Mouse (Mus musculus): Measurements from ENCODE around the gene Tfe3. TPM values are rescaled to one million over a fixed set of nuclear protein-coding genes. Genes with fewer than 3 reads are reported as not detected.

The Tfe3 gene
- polyA plus RNA-seq, 1 experiment from 2014 or later = 16.5 TPM

DNA sequence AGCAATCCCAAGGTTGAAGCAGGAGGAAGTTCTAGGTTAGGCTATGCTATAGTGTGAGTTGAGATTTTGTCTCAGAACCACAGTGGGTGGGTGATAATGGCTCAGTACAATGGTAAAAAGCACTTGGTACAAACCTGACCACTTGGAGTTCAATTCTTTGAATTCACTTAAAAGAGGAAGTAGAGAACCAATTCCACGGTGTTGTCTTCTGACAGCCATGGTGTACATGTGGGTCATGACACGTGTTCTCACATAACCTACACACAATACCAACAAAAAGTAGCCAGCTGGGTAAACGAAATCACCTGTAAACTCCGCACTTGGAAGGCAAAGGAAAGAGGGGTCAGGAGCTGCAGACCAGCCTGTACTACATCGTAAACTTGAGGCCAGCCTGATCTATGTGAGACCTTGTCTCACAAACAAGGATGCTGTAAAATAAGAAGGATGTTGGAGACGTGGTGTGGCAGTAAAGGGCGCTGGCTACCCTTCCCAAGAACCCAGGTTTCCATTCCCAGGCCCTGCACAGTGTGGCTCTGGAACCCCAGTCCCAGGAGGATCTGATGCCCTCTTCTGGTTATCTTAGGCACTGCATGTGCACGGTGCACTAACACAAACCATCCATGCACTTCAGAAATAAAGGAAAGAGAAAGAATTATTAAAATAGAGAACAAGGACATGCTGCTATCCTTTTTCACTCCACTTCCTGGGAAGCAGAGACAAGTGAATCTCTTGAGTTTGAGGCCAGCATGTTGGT, 14.1 kb downstream of the Tfe3 start:
- no peaks in the 10 kb centered on the region for H3K4me1 ChIP-seq (ENCODE audit: control insufficient read depth, insufficient read depth, low read length)
- no peak overlapping the region for H3K27ac ChIP-seq (replicated peaks; ENCODE audit: low read depth, low read length)
- 48% methylated on average over 8 of the region's 8 CpGs for WGBS
- H3K4me3 ChIP-seq (ENCODE audit: low read depth, low read length) = no peak overlapping the region
- ATAC-seq (replicated peaks; ENCODE audit: insufficient number of reproducible peaks, low FRiP score, low TSS enrichment, low read depth) = peak; percentile 83; the same call in 1 of the 2 replicates
- no peak overlapping the region for H3K4me2 ChIP-seq (ENCODE audit: low read depth, low read length)
- H3K36me3 ChIP-seq (replicated peaks; ENCODE audit: control insufficient read depth, insufficient read depth, low read depth, low read length) = no peaks in the 10 kb centered on the region
- H3K9ac ChIP-seq (replicated peaks; ENCODE audit: low read length) = no peak overlapping the region
- DNase-seq (ENCODE audit: low spot score) = peak; percentile 63
- H3K27me3 ChIP-seq (ENCODE audit: control insufficient read depth, insufficient read depth, low read length) = no peaks in the 10 kb centered on the region
- no peaks in the 10 kb centered on the region for H3K9me3 ChIP-seq (replicated peaks; ENCODE audit: control insufficient read depth, low read length)

DNA sequence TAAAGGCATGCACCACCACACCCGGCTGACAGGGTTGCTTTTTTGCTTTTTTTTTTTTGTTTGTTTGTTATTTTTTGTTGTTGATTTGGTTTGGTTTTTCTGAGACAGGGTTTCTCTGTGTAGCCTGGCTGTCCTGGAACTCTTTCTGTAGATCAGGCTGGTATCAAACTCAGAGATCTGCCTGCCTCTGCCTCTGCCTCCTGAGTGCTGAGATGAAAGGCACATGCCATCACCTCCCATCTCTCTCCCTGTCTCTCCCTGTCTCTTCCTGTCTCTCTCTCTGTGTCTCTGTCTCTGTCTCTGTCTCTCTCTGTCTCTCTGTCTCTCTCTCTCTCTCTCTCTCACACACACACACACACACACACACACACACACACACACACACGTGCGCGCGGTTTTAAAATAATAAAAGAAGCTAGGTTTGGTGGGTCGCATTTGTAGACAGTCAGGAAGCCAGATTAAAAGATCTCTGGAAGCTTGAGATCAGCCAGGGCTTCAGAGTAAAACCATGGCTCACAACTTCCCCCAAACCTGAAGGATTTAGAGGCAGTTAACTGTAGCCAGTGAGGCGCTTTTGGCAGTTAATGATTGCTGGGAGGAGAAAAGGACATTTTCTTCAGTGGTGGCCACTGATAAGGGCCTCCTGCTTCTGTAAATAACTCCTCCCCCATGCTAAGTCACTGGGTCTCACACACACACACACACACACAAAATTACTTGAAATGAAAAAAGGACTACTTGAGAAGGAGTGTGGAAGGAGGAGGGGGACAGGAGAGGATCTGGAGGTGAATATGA, 16.3 kb downstream of the Tfe3 start:
- no peak for DNase-seq (ENCODE audit: low spot score)
- H3K27ac ChIP-seq (replicated peaks; ENCODE audit: low read depth, low read length) = no peak overlapping the region
- H3K4me1 ChIP-seq (ENCODE audit: control insufficient read depth, insufficient read depth, low read length) = no peaks in the 10 kb centered on the region
- WGBS = 75% methylated on average over 7 of the region's 7 CpGs
- H3K36me3 ChIP-seq (replicated peaks; ENCODE audit: control insufficient read depth, insufficient read depth, low read depth, low read length) = no peaks in the 10 kb centered on the region
- H3K9me3 ChIP-seq (replicated peaks; ENCODE audit: control insufficient read depth, low read length) = no peaks in the 10 kb centered on the region
- H3K27me3 ChIP-seq (ENCODE audit: control insufficient read depth, insufficient read depth, low read length) = no peaks in the 10 kb centered on the region
- no peak for ATAC-seq (replicated peaks; ENCODE audit: insufficient number of reproducible peaks, low FRiP score, low TSS enrichment, low read depth)
- no peak overlapping the region for H3K9ac ChIP-seq (replicated peaks; ENCODE audit: low read length)
- H3K4me3 ChIP-seq (ENCODE audit: low read depth, low read length) = no peak overlapping the region
- no peak overlapping the region for H3K4me2 ChIP-seq (ENCODE audit: low read depth, low read length)

DNA sequence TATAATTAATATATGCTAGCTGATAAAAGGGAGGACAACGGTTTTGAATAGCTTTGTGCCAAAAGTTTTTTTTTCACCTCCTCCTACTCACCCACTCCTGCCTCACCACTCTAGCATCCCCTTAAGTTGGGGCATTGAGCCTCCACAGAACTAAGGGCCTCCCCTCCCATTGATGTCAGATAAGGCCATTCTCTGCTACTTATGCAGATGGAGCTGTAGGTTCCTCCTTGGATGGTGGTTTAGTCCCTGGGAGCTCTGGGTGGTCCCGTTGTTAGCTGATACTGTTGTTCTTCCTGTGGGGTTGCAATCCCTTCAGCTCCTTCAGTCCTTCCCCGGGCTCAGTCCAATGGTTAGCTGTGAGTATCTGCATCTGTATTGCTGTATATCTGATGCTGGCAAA, 16.9 kb downstream of the Tfe3 start:
- 13% methylated on average over 3 of the region's 3 CpGs for WGBS
- Histone ChIP-seq H3K9ac (replicated peaks; ENCODE audit: low read length) (no peak overlapping the region), H3K36me3 (replicated peaks; ENCODE audit: control insufficient read depth, insufficient read depth, low read depth, low read length) (no peaks in the 10 kb centered on the region), H3K27ac (replicated peaks; ENCODE audit: low read depth, low read length) (no peak overlapping the region), H3K4me2 (ENCODE audit: low read depth, low read length) (no peak overlapping the region), H3K4me3 (ENCODE audit: low read depth, low read length) (no peak overlapping the region), H3K4me1 (ENCODE audit: control insufficient read depth, insufficient read depth, low read length) (no peaks in the 10 kb centered on the region), H3K9me3 (replicated peaks; ENCODE audit: control insufficient read depth, low read length) (no peaks in the 10 kb centered on the region), H3K27me3 (ENCODE audit: control insufficient read depth, insufficient read depth, low read length) (no peaks in the 10 kb centered on the region)
- no peak for ATAC-seq (replicated peaks; ENCODE audit: insufficient number of reproducible peaks, low FRiP score, low TSS enrichment, low read depth)
- no peak for DNase-seq (ENCODE audit: low spot score)

DNA sequence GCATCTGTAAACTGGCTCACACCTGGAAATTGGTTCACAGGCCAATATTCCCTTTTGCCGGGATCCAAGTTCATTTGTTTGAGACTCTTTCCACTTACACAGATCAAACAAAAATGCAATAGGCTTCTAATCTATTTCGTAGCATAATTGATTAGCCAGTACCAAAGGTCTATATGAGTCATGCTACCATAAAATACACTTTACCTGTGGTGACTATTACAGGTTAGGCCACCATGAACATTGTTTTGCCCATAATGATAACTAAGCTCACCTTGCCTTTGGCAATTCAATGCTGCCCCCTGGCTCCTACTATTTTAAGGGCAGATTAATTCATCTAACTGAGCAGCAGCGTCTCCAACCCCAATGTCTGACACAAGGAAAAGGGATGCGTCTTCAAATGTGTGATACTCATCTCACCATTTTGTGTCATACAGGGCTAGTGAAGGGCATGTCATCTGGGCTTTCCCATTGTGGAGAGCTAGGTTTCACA, 20.3 kb downstream of the Tfe3 start:
- no peak overlapping the region for H3K4me2 ChIP-seq (ENCODE audit: low read depth, low read length)
- no peaks in the 10 kb centered on the region for H3K27me3 ChIP-seq (ENCODE audit: control insufficient read depth, insufficient read depth, low read length)
- WGBS = 86% methylated on average over 4 of the region's 4 CpGs
- DNase-seq (ENCODE audit: low spot score) (no peak), ATAC-seq (replicated peaks; ENCODE audit: insufficient number of reproducible peaks, low FRiP score, low TSS enrichment, low read depth) (no peak)
- H3K4me1 ChIP-seq (ENCODE audit: control insufficient read depth, insufficient read depth, low read length) = no peaks in the 10 kb centered on the region
- no peaks in the 10 kb centered on the region for H3K9me3 ChIP-seq (replicated peaks; ENCODE audit: control insufficient read depth, low read length)
- H3K36me3 ChIP-seq (replicated peaks; ENCODE audit: control insufficient read depth, insufficient read depth, low read depth, low read length) = no peaks in the 10 kb centered on the region
- no peak overlapping the region for H3K27ac ChIP-seq (replicated peaks; ENCODE audit: low read depth, low read length)
- no peak overlapping the region for H3K9ac ChIP-seq (replicated peaks; ENCODE audit: low read length)
- no peak overlapping the region for H3K4me3 ChIP-seq (ENCODE audit: low read depth, low read length)

DNA sequence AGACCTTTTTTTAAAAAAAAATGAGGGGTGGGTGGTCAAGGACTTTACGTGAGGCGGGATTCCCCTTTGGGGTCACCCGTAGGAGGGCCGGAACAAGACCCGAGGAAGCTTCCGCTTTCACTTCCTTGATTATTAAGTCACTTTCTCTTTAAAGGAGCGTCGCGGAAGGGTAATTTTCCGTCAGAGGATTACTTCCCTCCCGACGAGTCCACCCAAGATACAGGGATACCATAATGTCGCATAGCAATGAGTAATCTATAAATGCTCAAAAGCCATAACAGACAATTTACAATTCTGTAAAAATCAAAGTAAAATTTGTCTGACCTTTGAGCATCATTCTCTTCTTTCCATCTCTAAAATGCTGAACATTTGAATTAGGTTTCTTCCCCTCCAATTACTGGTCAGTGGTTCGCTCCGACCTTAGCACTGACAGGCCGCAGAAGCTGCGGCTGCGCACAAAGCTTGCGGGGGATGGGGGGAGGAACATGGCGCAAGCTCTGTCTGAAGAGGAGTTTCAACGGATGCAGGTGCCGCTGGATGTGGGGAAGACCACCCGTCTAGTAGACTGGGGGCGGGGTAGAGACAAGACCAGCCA, 27.3 kb downstream of the Tfe3 start, which contains the start of gene Gripap1:
TSS of gene Gripap1 (plus strand) at position 224 of the 595 bp plus-strand sequence.
- Histone ChIP-seq H3K4me3 (ENCODE audit: low read depth, low read length) (peak within 1 kb of the TSS; percentile 49), H3K27me3 (ENCODE audit: control insufficient read depth, insufficient read depth, low read length) (no peaks in the 10 kb centered on the region), H3K9me3 (replicated peaks; ENCODE audit: control insufficient read depth, low read length) (no peaks in the 10 kb centered on the region), H3K4me1 (ENCODE audit: control insufficient read depth, insufficient read depth, low read length) (no peaks in the 10 kb centered on the region), H3K4me2 (ENCODE audit: low read depth, low read length) (peak within 1 kb of the TSS; percentile 54), H3K36me3 (replicated peaks; ENCODE audit: control insufficient read depth, insufficient read depth, low read depth, low read length) (no peaks in the 10 kb centered on the region), H3K27ac (replicated peaks; ENCODE audit: low read depth, low read length) (no peak within 1 kb of the TSS), H3K9ac (replicated peaks; ENCODE audit: low read length) (peak within 1 kb of the TSS; percentile 55)
- peak; percentile 73; the same call in 1 of the 2 replicates for ATAC-seq (replicated peaks; ENCODE audit: insufficient number of reproducible peaks, low FRiP score, low TSS enrichment, low read depth)
- peak; percentile 85 for DNase-seq (ENCODE audit: low spot score)
- 15% methylated on average over 24 of the region's 24 CpGs for WGBS

DNA sequence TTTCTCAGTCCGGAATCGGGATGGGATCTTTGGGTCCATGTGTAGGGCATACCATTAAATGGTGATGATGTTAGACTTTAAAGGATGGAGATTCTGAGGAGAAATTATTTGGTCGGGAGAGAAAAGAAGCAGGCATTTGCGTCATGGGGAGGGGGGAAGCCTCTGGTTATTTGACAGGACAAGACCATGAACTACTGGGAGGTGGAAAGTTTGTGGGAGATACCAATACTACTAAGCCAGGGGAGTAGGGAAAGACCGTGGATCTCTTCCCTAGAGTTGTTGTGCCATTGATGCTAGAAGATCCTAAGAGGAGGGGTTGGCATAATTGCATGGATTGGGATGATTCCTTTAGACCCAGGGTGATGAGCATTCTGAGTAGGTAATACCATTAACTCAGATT, 27.9 kb downstream of the Tfe3 start:
- H3K9ac ChIP-seq (replicated peaks; ENCODE audit: low read length) = peak overlapping the region; percentile 55
- H3K27me3 ChIP-seq (ENCODE audit: control insufficient read depth, insufficient read depth, low read length) = no peaks in the 10 kb centered on the region
- no peaks in the 10 kb centered on the region for H3K36me3 ChIP-seq (replicated peaks; ENCODE audit: control insufficient read depth, insufficient read depth, low read depth, low read length)
- H3K4me3 ChIP-seq (ENCODE audit: low read depth, low read length) = peak overlapping the region; percentile 49
- H3K9me3 ChIP-seq (replicated peaks; ENCODE audit: control insufficient read depth, low read length) = no peaks in the 10 kb centered on the region
- WGBS = 31% methylated on average over 5 of the region's 5 CpGs
- H3K4me2 ChIP-seq (ENCODE audit: low read depth, low read length) = peak overlapping the region; percentile 54
- ATAC-seq (replicated peaks; ENCODE audit: insufficient number of reproducible peaks, low FRiP score, low TSS enrichment, low read depth) = no peak
- no peak for DNase-seq (ENCODE audit: low spot score)
- H3K27ac ChIP-seq (replicated peaks; ENCODE audit: low read depth, low read length) = no peak overlapping the region
- H3K4me1 ChIP-seq (ENCODE audit: control insufficient read depth, insufficient read depth, low read length) = no peaks in the 10 kb centered on the region

DNA sequence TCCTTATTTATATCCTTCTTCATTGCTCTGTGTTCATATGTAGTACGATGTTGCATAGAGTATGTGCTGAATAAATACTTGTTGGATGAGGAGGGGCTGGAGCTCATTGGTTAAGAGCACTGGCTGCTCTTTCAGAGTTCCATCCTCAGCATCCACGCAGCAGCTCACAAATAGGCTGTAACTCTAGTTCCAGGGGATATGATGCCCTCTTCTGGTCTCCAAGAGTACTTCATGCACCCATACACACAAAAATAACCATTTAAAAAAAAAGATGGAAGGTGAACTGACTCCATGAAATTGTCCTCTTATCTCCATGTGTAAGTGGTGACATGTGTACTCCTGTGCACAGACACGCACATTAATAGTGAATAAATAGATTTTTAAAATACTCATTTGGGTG, 31.0 kb downstream of the Tfe3 start:
- Histone ChIP-seq H3K36me3 (replicated peaks; ENCODE audit: control insufficient read depth, insufficient read depth, low read depth, low read length) (no peaks in the 10 kb centered on the region), H3K4me3 (ENCODE audit: low read depth, low read length) (no peak overlapping the region), H3K27me3 (ENCODE audit: control insufficient read depth, insufficient read depth, low read length) (no peaks in the 10 kb centered on the region), H3K27ac (replicated peaks; ENCODE audit: low read depth, low read length) (no peak overlapping the region), H3K4me1 (ENCODE audit: control insufficient read depth, insufficient read depth, low read length) (no peaks in the 10 kb centered on the region), H3K4me2 (ENCODE audit: low read depth, low read length) (no peak overlapping the region), H3K9me3 (replicated peaks; ENCODE audit: control insufficient read depth, low read length) (no peaks in the 10 kb centered on the region), H3K9ac (replicated peaks; ENCODE audit: low read length) (no peak overlapping the region)
- WGBS = 40% methylated on average over 3 of the region's 3 CpGs
- DNase-seq (ENCODE audit: low spot score) (peak; percentile 14), ATAC-seq (replicated peaks; ENCODE audit: insufficient number of reproducible peaks, low FRiP score, low TSS enrichment, low read depth) (no peak)
